Mouse (Mus musculus): ENCODE data around the gene Foxp1.

GRCm38 (mm10) chr6:99441100-99441499 is 81.4 kb downstream of the Foxp1 start:
- TF ChIP-seq GATA1 (IDR thresholded peaks at IDR 0.05; ENCODE audit: borderline replicate concordance, low read length) (no peak), FLI1 (IDR thresholded peaks at IDR 0.05; ENCODE audit: low read length) (no peak)
